Mouse (Mus musculus) neural tube, embryonic 13.5 days (tissue): ENCODE data around the gene Lsm8. TPM values are rescaled to one million over a fixed set of nuclear protein-coding genes. Genes with fewer than 3 reads are reported as not detected.

ENCODE experiments used
- ATAC-seq: fragments of 200-750 bp; cut with Nextera tagmentation; 2 replicates; pipeline ENCODE4 v1.8.0; 2017; ENCODE audit warnings: low read depth, mild to moderate bottlenecking, moderate TSS enrichment, moderate library complexity
- H3K27ac ChIP-seq: fragments of 300-500 bp; sonication (generic); replicated peaks from 2 replicates; pipeline ENCODE4 v1.5.1; 2015; ENCODE audit warnings: moderate library complexity, mild to moderate bottlenecking, inconsistent platforms
- H3K27me3 ChIP-seq: fragments of 300-500 bp; sonication (generic); 2 replicates; pipeline ENCODE4 v1.6.1; 2015; ENCODE audit warnings: mild to moderate bottlenecking, inconsistent platforms
- H3K36me3 ChIP-seq: fragments of 300-500 bp; sonication (generic); 2 replicates; pipeline ENCODE4 v1.6.1; 2015; ENCODE audit warnings: mild to moderate bottlenecking, inconsistent platforms
- H3K4me1 ChIP-seq: fragments of 300-500 bp; sonication (generic); replicated peaks from 2 replicates; pipeline ENCODE4 v1.6.1; 2015; ENCODE audit warnings: inconsistent platforms
- H3K4me2 ChIP-seq: fragments of 300-500 bp; sonication (generic); 2 replicates; pipeline ENCODE4 v1.6.1; 2015; ENCODE audit warnings: inconsistent platforms, mild to moderate bottlenecking, moderate library complexity
- H3K4me3 ChIP-seq: fragments of 300-500 bp; sonication (generic); 2 replicates; pipeline ENCODE4 v1.5.1; 2015; ENCODE audit warnings: mild to moderate bottlenecking, inconsistent platforms
- H3K9ac ChIP-seq: fragments of 300-500 bp; sonication (generic); 2 replicates; pipeline ENCODE4 v1.6.1; 2015; ENCODE audit warnings: moderate library complexity, mild to moderate bottlenecking, inconsistent platforms
- H3K9me3 ChIP-seq: fragments of 300-500 bp; sonication (generic); 2 replicates; pipeline ENCODE4 v1.6.1; 2016; ENCODE audit warnings: inconsistent platforms
- WGBS: fragments of 180-500 bp; shearing (Covaris S2); methylation state at CpG from one replicate; pipeline ENCODE4 v1.1.7; 2015; 5-methylcytosine and 5-hydroxymethylcytosine counted together
- polyA plus RNA-seq: library from polyadenylated mRNA; unstranded; fragments of >200 nt; fragmentation: Nextera tagmentation; extraction: Ambion mirVana; gene quantifications from 2 replicates; pipeline ENCODE4 v1.2.1, GENCODE M21; 2015

The Lsm8 gene
- polyA plus RNA-seq, 1 experiment from 2014 or later, result 124 TPM

DNA sequence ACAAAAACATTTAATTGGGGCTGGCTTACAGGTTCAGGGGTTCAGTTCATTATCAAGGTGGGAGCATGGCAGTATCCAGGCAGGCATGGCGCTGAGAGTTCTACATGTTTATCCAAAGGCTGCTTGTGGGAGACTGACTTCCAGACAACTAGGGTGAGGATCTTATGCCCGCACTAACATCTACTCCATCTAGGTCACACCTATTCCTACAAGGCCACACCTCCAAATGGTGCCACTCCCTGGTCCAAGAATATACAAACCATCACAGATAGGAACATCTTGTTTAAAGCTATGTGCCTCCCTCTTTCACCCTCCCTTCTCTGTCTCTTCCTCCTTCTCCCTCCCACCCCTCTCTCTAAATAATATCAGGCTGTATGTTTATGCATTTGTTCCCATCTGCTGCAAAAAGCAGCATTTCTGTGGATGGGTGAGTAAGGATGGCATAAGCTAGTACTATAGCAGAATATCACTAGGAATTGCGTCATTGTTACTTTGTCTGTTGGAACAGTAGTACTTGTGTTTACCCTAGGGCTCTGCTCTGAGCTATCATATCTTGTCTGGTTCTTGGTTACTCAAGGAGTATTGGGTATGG lies 8.2 kb downstream of the Lsm8 start:
- WGBS, result 91% methylated on average over 3 of the region's 3 CpGs
- H3K27ac ChIP-seq, result no peak overlapping the region
- no peaks in the 10 kb centered on the region for H3K9me3 ChIP-seq
- no peak overlapping the region for H3K9ac ChIP-seq
- H3K27me3 ChIP-seq, result no peaks in the 10 kb centered on the region
- H3K4me2 ChIP-seq, result no peak overlapping the region
- H3K4me3 ChIP-seq, result no peak overlapping the region
- H3K36me3 ChIP-seq, result peaks cover 44% of the 10 kb centered on the region
- ATAC-seq, result no peak
- H3K4me1 ChIP-seq, result peaks cover 5% of the 10 kb centered on the region

DNA sequence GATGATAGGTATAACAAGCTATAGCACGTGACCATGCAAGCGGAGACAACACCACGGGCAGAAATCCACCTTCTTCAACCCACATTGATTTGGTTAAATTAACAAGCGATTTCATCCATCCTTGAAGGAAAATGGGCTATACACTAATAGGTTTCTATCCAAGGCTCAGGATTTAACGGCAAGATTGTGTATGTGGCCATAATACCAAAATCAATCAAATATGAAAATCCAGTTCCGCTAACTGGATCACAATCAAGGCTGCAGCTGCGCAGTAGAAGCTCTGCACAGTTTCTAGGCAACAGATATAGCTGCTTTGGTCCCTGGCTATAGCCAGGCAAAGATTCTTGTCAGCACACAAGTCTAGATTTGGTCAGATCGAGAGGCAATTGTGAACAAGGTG lies 17.6 kb downstream of the Lsm8 start, which contains the start of gene Ankrd7:
Gene Ankrd7, plus strand, starts transcription at position 301 of the 400 bp plus-strand sequence.
- ATAC-seq, result no peak
- WGBS, result 90% methylated on average over 8 of the region's 8 CpGs

DNA sequence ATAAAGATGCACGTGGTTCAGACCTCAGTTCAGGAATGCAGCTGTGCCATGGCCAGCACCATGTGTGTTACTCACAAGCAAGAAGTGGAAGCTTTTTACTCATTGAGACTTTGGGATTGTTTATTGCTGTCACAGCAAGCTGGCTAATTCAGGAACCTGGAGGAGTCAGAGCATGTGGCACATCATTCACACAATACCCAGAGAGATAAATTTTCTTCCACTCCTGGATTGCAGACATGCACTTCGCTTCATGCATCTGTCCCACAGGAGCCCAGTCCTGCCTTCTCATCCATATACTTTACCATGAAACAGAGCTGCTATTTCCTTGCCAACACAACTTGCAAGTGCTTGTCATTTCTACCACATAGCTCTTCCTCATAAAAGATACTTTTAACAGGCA lies 40.7 kb downstream of the Lsm8 start:
- Histone ChIP-seq H3K9me3 (no peaks in the 10 kb centered on the region), H3K27ac (no peak overlapping the region), H3K4me3 (no peak overlapping the region), H3K4me2 (no peak overlapping the region), H3K27me3 (no peaks in the 10 kb centered on the region), H3K36me3 (no peaks in the 10 kb centered on the region), H3K4me1 (no peaks in the 10 kb centered on the region), H3K9ac (no peak overlapping the region)
- 59% methylated on average over 2 of the region's 2 CpGs for WGBS
- ATAC-seq, result no peak

More for the DNA sequence above, 17.6 kb downstream of the Lsm8 start, which contains the start of gene Ankrd7:
- Histone ChIP-seq H3K27me3 (no peaks in the 10 kb centered on the region), H3K4me1 (no peaks in the 10 kb centered on the region), H3K36me3 (no peaks in the 10 kb centered on the region), H3K4me2 (no peak within 1 kb of the TSS), H3K4me3 (no peak within 1 kb of the TSS), H3K9ac (no peak within 1 kb of the TSS), H3K9me3 (no peaks in the 10 kb centered on the region), H3K27ac (no peak within 1 kb of the TSS)

DNA sequence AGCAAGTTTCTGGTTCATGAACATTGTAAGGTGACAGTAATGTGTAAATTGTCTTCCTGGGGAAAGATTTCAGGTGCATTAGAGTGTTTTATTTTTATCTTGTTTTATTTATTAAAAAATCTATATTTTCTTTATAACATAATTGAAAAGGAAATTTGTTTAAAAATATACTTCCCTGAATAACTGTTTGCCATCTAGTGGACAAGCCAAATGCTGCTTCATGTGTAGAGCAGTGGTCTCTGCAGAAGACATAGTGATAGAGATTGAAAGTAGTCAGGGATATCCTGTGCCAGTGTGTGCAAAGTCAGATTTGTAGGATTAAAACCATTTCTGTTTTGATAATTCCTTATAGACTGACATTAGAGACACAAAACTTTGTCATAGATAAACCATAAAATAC lies 45.8 kb downstream of the Lsm8 start:
- no peak overlapping the region for H3K4me2 ChIP-seq

More for the DNA sequence above, 45.8 kb downstream of the Lsm8 start:
- H3K9me3 ChIP-seq, result no peaks in the 10 kb centered on the region
- no peaks in the 10 kb centered on the region for H3K36me3 ChIP-seq
- H3K4me3 ChIP-seq, result no peak overlapping the region
- ATAC-seq, result no peak
- H3K27ac ChIP-seq, result no peak overlapping the region
- H3K27me3 ChIP-seq, result no peaks in the 10 kb centered on the region
- H3K9ac ChIP-seq, result no peak overlapping the region
- H3K4me1 ChIP-seq, result no peaks in the 10 kb centered on the region

Other genes with a start within 250 kb of the Lsm8 start
- not detected in 2 replicates for gene Ankrd7, start 17.7 kb downstream of the Lsm8 start, polyA plus RNA-seq